Mouse (Mus musculus) kidney, adult 2 months (tissue): ENCODE results near the gene Ormdl2. TPM values are rescaled to one million over a fixed set of nuclear protein-coding genes. Genes with fewer than 3 reads are reported as not detected.

Source experiments
- DNase-seq: peaks from one replicate; pipeline ENCODE4 v3.0.0; 2021
- H3K27ac ChIP-seq: fragments of 200-500 bp; 2 replicates; pipeline ENCODE4 v1.5.1; 2012; ENCODE audit warnings: low read depth, low read length, control low read depth, inconsistent platforms; ENCODE audit not compliant: insufficient read depth
- H3K27me3 ChIP-seq: fragments of 200-500 bp; replicated peaks from 2 replicates; pipeline ENCODE4 v1.6.1; 2012; ENCODE audit warnings: mild to moderate bottlenecking, moderate library complexity, low read length, inconsistent platforms; ENCODE audit not compliant: control insufficient read depth, insufficient read depth
- H3K36me3 ChIP-seq: fragments of 200-500 bp; 2 replicates; pipeline ENCODE4 v1.6.1; 2012; ENCODE audit warnings: mild to moderate bottlenecking, moderate library complexity, low read length, inconsistent platforms; ENCODE audit not compliant: control insufficient read depth, insufficient read depth
- H3K4me1 ChIP-seq: fragments of 200-500 bp; 2 replicates; pipeline ENCODE4 v1.6.1; 2011; ENCODE audit warnings: low read length; ENCODE audit not compliant: control insufficient read depth, insufficient read depth
- H3K4me3 ChIP-seq: fragments of 200-500 bp; 2 replicates; pipeline ENCODE4 v1.5.1; 2011; ENCODE audit warnings: mild to moderate bottlenecking, low read depth, low read length, control low read depth; ENCODE audit not compliant: insufficient read depth
- CTCF ChIP-seq: fragments of 200-500 bp; conservative IDR thresholded peaks from 2 replicates; pipeline ENCODE4 v1.5.1; 2011; ENCODE audit warnings: low read depth, mild to moderate bottlenecking, control low read depth, low read length, moderate library complexity, mixed read lengths; ENCODE audit not compliant: insufficient read depth, insufficient read length
- POLR2A ChIP-seq: fragments of 200-500 bp; IDR thresholded peaks from one replicate; pipeline ENCODE4 v1.6.1; 2011; ENCODE audit warnings: low read depth, low read length, control low read depth
- WGBS: fragments of 180-500 bp; shearing (Covaris S2); methylation state at CpG from one replicate; pipeline ENCODE4 v1.1.7; 2018; 5-methylcytosine and 5-hydroxymethylcytosine counted together
- polyA plus RNA-seq: library from polyadenylated mRNA; depleted of rRNA; stranded (reverse); fragments of >200 nt; gene quantifications from 2 replicates; pipeline ENCODE4 v1.2.3, GENCODE M21; 2012

Gene Ormdl2
- polyA plus RNA-seq, 1 experiment: 82.9 TPM

GRCm38 (mm10) chr10:128794391-128794790, 27.1 kb downstream of the Ormdl2 start:
- no peak overlapping the region for H3K4me3 ChIP-seq
- no peaks in the 10 kb centered on the region for H3K36me3 ChIP-seq
- WGBS: 83% methylated on average over 5 of the region's 5 CpGs
- DNase-seq: no peak
- no peak overlapping the region for H3K27ac ChIP-seq
- no peaks in the 10 kb centered on the region for H3K27me3 ChIP-seq
- H3K4me1 ChIP-seq: no peaks in the 10 kb centered on the region
- TF ChIP-seq POLR2A: no peak
- no peak for TF ChIP-seq CTCF

DNA sequence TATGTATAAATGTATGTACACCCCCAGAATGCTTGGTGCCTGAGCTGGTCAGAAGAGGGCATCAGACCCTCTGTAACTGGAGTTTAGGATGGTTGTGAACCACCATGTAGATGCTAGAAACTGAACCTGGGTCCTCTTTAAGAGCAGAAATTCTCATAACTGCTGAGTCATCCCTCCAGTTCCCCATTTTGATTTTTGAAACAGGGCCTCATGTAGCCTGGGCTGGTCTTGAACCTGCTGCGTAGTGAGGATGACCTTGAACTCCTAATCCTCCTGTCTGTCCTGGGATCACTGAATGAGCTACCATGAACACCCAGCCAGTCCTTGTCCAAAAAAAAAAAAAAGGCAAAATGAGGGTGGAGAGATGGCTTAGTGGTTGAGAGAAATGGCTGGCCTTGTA, 28.2 kb downstream of the Ormdl2 start:
- no peaks in the 10 kb centered on the region for H3K27me3 ChIP-seq
- H3K27ac ChIP-seq: no peak overlapping the region
- 97% methylated on average over 1 of the region's 1 CpGs for WGBS
- no peaks in the 10 kb centered on the region for H3K36me3 ChIP-seq
- no peak overlapping the region for H3K4me3 ChIP-seq
- no peaks in the 10 kb centered on the region for H3K4me1 ChIP-seq
- DNase-seq: no peak
- TF ChIP-seq CTCF (no peak), POLR2A (no peak)

GRCm38 (mm10) chr10:128792041-128792440, 29.4 kb downstream of the Ormdl2 start:
- Histone ChIP-seq H3K27me3 (no peaks in the 10 kb centered on the region), H3K36me3 (no peaks in the 10 kb centered on the region), H3K4me3 (no peak overlapping the region), H3K27ac (no peak overlapping the region), H3K4me1 (no peaks in the 10 kb centered on the region)
- no peak for TF ChIP-seq POLR2A
- TF ChIP-seq CTCF: no peak
- DNase-seq: no peak

DNA sequence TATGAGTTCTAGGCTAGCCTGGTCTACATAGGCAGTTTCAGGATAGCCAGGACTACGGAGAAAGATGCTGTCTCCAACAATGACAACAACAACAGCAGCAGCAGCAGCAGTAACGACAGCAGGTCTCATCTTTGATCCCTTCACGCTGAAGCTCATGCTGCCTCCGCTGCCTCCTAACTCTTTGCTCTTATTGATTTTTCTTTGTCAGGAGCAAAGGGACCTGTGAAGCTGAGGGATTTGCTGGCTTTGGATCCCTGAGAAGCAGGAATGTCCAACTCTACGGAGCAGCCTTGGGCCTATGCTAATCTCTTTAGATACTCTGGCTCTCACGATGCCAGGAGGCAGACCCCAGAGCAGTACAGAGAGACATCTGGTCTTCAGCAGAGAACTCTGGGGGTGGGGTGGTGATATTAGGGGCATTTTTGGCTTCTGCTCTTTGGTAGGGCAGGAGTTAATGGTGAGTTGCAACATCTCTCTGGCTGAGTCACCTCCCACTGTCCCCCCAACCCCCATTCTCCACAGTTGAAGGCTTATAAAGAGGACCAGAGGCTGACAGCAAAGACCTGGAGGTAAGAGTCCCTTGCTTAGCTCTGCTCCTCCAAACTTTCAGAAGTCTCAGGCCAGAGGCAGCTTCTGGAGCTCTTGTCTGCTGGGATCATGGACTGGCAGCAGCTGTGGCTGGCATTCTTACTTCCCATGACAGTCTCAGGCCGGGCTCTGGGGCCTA, 30.9 kb downstream of the Ormdl2 start, which contains the start of gene Mmp19:
TSS of gene Mmp19 (plus strand) at position 513 of the 727 bp plus-strand sequence.
- Histone ChIP-seq H3K36me3 (no peaks in the 10 kb centered on the region), H3K27ac (no peak within 1 kb of the TSS), H3K4me1 (no peaks in the 10 kb centered on the region), H3K4me3 (no peak within 1 kb of the TSS; the same call in 1 of the 2 replicates), H3K27me3 (no peaks in the 10 kb centered on the region)
- TF ChIP-seq CTCF (no peak), POLR2A (no peak)
- 78% methylated on average over 7 of the region's 7 CpGs for WGBS
- DNase-seq: no peak

DNA sequence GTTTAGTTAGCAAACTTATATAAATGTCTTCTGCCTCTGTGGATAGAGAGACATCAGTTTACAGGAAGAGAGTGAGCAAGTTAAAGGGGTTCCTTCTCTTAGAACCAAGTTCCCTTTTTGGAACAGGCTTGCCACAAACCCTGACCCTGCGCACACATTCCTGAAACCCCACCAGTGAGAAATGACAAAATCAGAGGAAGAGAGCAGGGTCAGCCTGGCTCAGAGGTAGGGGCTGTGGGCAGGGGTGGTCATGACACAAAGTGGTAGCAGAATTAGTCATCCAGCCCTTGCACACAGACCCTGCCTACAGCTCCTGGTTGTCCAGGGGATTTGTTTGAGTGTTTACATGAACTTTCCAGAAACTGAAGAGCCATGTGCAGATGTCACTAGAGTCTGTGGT, 41.2 kb downstream of the Ormdl2 start:
- H3K36me3 ChIP-seq: no peaks in the 10 kb centered on the region
- no peak overlapping the region for H3K27ac ChIP-seq
- TF ChIP-seq POLR2A (no peak), CTCF (no peak)
- H3K4me3 ChIP-seq: no peak overlapping the region
- peaks cover 3% of the 10 kb centered on the region; the same call in 1 of the 2 replicates for H3K4me1 ChIP-seq
- no peaks in the 10 kb centered on the region for H3K27me3 ChIP-seq
- 94% methylated on average over 1 of the region's 1 CpGs for WGBS
- DNase-seq: no peak

DNA sequence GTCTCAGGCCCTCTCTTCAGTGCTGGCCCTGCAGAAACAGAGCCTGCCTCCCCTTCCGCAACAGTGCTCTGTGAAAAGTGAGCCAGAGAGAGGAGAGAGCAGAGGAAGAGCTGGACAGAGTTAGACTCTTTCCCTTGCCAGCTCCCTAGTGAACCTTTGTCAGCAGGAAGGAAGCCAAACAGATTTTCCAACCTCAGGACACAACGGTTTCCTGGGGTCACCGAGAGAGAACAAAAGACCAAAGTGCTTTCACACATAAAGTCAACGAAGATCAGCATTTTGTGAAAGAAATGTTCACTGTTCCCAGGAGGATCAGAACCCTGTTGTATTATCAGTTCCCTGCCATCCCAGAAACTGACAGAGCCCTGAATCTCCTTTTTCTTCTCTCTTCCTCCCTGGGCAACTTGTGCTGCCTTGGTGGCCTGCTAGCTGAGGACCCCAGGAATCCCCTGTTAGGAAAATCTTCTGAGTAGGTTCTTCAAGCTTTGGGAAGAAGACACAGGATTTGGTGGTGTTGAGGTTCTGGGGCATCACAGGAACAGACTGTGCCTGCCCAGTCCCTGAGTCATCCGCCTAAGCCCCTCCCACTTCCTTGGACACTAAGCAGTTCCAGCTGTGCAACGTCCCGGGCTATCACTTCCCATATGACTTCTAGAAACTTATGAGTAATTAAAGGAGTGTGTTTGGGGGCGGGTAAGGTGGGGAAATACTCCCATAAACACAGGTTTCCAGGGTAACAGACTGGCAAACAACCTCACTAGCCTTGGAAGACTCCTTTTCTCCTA, 42.2 kb downstream of the Ormdl2 start:
- peaks cover 3% of the 10 kb centered on the region; the same call in 1 of the 2 replicates for H3K4me1 ChIP-seq
- 17% methylated on average over 8 of the region's 8 CpGs for WGBS
- DNase-seq: peak; percentile 88
- no peaks in the 10 kb centered on the region for H3K27me3 ChIP-seq
- H3K4me3 ChIP-seq: no peak overlapping the region
- H3K27ac ChIP-seq: peak overlapping the region; percentile 83
- no peak for TF ChIP-seq CTCF
- TF ChIP-seq POLR2A: no peak
- H3K36me3 ChIP-seq: no peaks in the 10 kb centered on the region

DNA sequence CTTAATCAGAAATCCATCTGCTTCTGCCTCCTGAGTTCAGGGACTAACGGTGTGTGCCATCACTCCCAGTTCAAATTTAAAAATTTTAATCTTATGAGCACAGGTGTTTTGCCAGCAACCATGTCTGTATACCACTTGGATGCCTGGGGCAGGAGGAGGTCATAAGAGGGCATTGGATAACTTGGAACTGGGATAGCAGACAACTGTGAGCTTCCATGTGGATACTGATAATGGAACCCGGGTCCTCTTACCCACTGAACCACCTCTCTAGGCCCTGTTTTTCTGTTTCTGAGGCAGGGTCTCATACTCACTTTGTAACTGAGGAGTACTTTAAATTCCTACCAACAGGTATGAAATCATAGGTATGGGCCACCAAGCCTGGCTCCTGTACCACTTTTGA, 43.0 kb downstream of the Ormdl2 start:
- H3K27me3 ChIP-seq: no peaks in the 10 kb centered on the region
- H3K36me3 ChIP-seq: no peaks in the 10 kb centered on the region
- no peak for DNase-seq
- H3K4me3 ChIP-seq: no peak overlapping the region
- WGBS: 90% methylated on average over 2 of the region's 2 CpGs
- TF ChIP-seq CTCF: no peak
- TF ChIP-seq POLR2A: no peak
- H3K27ac ChIP-seq: peak overlapping the region; percentile 83
- peaks cover 3% of the 10 kb centered on the region; the same call in 1 of the 2 replicates for H3K4me1 ChIP-seq
